Mouse (Mus musculus): ENCODE data around the gene Fank1. TPM values are rescaled to one million over a fixed set of nuclear protein-coding genes. Genes with fewer than 3 reads are reported as not detected.

Fank1 gene
- polyA plus RNA-seq (2012; rRNA removed) = 6.3 and 7.1 TPM in 2 replicates

DNA sequence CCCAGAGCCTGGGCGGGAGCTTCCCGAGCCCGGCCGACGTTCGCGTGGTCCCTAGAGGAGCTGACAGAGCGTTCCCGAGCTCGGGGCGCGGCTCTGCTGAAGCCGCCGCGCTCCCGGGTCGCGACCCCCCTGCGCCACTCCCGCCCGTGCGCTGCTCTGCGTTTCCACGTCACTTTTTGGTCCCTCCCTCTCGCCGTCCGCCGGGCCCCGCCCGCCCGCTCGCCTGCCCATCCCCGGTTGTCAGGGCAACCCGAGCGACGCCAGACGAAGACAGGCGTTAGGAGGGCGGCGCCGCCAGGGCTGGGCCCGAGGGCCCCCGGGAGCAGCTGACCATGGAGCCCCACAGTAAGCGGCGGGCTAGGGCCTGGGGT, at the start of gene Fank1:
Gene Fank1 (plus strand): TSS at position 236 of the 371 bp plus-strand sequence.
- DNase-seq (ENCODE audit: extremely low spot score in 1 of 2, low spot score in 1 of 2) = peak; percentile 59 to 85

- DNase-seq (ENCODE audit: extremely low spot score in 1 of 2, low spot score in 1 of 2) = no peak
Measured at GRCm38 (mm10) chr7:133727027-133727426, 49.6 kb upstream of the Fank1 start.

GRCm38 (mm10) chr7:133729351-133729750, 47.3 kb upstream of the Fank1 start:
- DNase-seq (ENCODE audit: extremely low spot score in 1 of 2, low spot score in 1 of 2) = no peak

DNA sequence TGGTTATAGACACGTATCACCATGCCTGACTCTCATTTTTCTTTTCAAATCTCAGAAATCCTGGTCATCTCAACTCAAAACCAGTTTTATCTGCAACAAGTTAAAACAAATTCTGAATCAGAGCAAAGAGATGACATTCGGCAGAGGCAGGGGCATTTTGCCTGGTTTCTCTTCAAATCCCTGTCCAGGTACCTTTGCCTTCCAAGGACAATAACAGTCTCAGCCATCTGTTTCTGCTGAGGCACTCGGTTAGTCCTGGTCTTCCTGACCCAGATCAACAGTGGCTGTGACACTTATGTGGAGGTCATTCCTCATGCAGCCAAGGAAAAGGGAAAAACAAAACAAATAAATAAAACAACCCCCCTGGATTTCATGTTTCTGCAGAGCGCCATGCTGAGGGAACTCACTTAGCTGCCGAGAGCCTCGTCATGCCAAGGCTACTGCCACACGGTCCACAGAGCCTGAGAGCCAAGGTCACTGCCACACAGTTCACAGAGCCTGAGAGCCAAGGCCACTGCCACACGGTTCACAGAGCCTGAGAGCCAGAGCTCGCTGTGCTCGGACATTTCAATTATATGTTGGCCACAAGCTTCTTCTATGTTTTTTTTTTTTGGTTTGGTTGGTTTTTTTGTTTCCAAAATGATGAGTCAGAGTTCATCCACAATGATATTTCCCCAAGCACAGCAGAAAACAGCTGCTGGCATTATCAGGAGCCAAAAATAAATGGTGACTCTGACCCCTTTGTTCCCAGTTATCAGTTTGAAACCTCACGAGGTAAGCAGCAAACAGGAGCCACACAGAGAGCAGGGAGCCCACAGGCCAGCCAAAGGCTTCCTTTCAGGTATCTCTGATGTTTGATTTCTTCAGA, 46.1 kb upstream of the Fank1 start:
- no peak for DNase-seq (ENCODE audit: extremely low spot score in 1 of 2, low spot score in 1 of 2)

DNA sequence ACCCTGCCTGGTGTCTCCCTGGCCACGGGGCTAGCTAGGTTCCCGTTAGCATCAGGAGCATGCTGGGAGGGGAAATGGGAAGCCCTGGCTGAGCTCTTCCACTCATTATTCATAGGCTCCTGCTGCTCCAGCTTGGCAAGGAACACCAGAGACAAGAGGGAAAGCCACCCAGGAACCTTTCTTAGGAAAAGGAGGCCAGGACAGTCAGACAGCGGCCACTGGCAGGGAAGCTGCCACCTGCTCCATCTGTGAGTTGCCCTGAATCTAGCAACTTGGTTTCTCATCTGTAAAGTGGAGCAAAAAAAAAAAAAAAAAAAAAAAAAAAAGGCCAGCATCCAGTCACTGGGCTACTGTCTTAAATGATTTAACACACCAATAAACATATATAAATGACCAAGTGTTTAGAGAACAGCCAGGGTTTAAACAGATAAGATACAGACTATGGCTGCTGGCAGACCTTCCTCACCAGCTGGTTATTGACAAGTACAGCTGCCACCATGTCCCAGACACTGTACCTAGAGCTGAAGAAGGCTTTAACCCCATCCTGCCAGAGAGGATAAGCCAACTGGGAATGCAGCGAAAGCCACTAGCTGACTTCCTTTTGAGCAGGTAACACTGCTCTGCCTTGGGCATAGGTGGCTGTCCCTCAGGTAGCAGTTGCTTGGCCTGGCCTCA, 44.6 kb upstream of the Fank1 start:
- no peak for DNase-seq (ENCODE audit: extremely low spot score in 1 of 2, low spot score in 1 of 2)

DNA sequence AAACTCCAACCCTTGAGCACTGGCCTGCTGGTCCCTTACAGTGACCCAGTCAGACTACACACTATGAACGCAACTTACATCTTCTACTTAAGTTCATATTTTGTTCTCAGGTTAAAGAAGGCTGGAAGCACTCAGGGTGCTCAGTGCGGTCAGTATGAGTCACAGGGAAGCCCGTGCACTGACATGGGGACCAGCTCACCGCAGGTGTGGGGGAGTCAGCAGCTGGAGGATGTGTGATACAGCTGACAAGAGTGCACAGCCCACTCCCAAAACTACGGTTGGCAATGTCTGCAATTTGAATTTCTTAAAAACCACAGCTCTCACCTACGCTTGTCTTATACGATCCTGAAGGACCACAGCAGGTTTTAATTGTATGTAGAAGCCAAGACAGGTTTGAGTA, 36.1 kb upstream of the Fank1 start:
- no peak for DNase-seq (ENCODE audit: extremely low spot score in 1 of 2, low spot score in 1 of 2)

DNA sequence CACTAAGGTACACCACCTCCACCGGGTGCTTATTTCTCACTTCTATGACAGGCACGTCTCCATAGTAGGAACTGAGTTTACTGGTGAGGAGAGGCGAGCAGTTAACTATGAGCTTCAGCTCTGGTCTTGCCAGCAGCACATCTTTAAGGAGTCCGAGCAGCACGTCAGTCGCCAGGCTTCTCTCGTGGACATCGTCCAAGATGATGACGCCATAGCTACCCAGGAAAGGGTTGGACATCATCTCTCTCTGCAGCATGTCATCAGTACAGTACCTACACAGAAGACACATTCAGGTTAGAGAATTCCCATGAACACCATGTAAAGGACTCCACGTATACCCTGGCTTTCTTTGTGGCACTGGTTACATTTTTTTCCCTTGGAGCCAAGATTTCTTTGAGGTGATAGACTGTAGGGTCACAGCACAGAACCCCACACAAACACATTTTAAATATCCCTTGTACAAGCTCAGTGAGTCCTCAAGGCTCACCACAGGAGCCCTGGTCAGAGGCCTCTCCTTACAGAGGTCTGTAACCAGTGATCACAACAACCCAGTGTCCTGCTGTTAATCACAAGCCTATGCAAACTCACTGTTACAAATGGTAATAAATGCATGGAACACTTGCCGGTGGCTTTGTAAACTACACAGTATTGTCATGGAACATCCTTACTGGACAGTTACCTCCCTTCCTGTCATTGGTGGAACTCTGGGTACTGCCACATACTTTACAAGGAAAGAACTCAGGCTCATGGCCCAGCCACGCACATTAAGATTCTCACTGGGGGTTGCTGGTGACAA, 33.9 kb upstream of the Fank1 start:
- no peak for DNase-seq (ENCODE audit: extremely low spot score in 1 of 2, low spot score in 1 of 2)

GRCm38 (mm10) chr7:133743611-133744010, 33.0 kb upstream of the Fank1 start:
- no peak for DNase-seq (ENCODE audit: extremely low spot score in 1 of 2, low spot score in 1 of 2)

- DNase-seq (ENCODE audit: extremely low spot score in 1 of 2, low spot score in 1 of 2) = no peak
Measured at GRCm38 (mm10) chr7:133744209-133744608, 32.5 kb upstream of the Fank1 start.

DNA sequence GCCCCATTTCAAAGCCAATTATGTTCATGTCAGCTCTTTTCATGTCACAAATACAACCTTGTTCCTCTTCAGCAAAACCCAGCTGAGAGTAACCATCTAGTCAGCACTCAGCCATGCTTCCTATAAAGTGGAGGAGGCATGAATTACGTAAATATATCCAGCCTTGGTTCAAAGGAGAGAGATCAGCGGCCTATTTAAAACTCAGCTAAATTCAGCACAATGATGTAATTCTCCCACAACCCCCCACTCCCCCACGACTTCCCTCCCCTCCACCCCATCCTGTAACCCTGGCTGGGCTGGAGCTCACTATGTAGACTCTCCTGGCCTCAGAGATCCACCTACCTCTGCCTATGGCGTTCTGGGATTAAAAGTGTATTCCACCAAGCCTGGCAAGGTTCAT, 32.0 kb upstream of the Fank1 start:
- no peak for DNase-seq (ENCODE audit: extremely low spot score in 1 of 2, low spot score in 1 of 2)

- DNase-seq (ENCODE audit: extremely low spot score in 1 of 2, low spot score in 1 of 2) = no peak
Measured at GRCm38 (mm10) chr7:133747372-133747771, 29.3 kb upstream of the Fank1 start.

DNA sequence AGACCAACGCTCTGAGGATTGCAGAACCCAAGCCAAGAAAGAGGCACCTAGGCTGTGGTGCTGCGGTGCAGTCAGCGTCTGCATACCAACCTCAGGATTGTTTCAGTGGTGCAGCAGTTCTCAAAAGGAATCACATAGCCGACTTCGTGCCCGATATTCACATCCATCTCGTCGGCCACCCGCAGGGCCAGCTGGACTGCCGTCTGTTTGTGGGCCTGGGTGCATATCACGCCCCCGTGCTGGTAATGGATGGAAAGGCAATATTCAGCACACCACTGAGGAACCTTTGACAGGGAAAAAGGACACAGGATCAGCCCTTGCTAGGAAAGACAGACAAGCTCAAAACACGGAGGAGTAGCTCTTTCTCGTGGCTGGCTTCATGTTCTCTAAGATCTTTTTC, 27.9 kb upstream of the Fank1 start:
- DNase-seq (ENCODE audit: extremely low spot score in 1 of 2, low spot score in 1 of 2) = peak in 1 of 2 experiments; percentile 34

DNA sequence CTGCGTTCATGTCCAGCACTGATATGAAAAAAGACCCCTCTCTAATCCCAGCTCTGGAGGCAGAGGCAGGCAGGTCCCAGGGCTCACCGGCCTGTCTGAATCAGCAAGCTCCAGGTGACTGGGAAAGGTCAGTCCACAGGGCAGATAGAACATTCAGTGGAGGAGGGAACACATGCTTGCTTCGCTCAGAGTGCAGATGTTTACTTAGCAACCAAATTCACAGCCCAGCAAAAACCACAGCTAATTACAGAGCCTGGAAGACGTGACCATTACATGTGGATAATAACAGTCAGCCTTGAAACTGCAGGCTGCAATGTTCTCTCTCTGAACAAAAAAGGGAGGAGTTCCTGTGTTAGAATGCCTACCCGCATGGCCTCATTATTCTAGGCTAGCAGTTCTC, 26.0 kb upstream of the Fank1 start:
- DNase-seq (ENCODE audit: extremely low spot score in 1 of 2, low spot score in 1 of 2) = no peak

DNA sequence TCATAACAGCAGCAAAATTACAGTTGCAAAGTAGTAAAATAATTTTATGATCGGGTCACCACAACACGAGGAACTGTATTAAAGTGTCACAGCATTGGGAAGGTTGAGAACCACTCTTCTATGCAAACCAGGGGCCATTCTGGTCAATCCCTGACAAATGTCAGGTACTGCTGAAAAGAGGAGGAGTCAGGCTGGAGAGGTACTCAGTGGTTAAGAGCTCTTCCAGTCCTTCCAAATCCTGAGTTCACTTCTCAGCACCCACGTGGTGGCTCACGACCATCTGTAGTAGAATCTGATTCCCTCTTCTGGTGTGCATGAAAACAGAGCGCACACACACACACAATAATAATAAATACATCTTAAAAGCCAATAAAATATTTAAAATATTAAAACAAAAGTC, 25.5 kb upstream of the Fank1 start:
- no peak for DNase-seq (ENCODE audit: extremely low spot score in 1 of 2, low spot score in 1 of 2)

- DNase-seq (ENCODE audit: extremely low spot score in 1 of 2, low spot score in 1 of 2) = no peak
Measured at GRCm38 (mm10) chr7:133757961-133758455, 18.7 kb upstream of the Fank1 start.

- no peak for DNase-seq (ENCODE audit: extremely low spot score in 1 of 2, low spot score in 1 of 2)
Measured at GRCm38 (mm10) chr7:133758716-133759115, 17.9 kb upstream of the Fank1 start.

DNA sequence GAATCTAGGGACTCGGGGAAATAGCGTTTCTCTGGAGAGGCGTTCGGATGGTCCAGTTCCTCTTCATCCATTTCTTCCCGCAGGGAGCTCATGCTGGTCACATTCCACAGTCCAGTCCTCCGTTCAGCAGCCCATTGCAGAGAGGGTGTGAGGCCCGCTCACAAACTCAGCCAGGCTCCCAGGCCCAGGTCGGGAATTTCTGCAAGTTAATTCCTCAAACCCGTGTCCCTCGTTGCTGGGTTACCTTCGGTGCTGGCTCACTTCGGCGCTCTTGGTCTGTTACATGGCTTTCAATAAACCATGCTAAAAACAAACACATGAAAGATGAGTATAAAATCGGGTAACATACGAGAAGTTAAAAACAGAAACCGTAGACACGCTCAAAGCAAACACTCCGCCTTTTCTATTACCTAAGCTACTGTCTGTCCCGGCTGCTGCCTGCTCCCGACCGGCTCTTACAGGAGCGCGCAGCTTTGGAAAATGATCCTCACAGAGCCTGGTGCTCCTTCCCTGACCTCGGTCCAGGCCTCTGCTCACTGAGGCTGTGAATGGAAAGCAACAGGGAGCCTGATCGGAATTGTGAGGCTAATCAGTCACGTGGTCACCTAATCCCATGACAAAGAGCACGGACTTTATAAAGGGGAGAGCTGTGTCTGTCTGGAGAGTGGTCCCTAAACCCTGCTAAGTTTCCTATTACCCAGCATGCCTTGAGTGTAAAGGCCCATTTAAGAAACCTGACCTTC, 16.9 kb upstream of the Fank1 start:
- no peak for DNase-seq (ENCODE audit: extremely low spot score in 1 of 2, low spot score in 1 of 2)

- DNase-seq (ENCODE audit: extremely low spot score in 1 of 2, low spot score in 1 of 2) = no peak
Measured at GRCm38 (mm10) chr7:133762696-133763095, 14.0 kb upstream of the Fank1 start.

DNA sequence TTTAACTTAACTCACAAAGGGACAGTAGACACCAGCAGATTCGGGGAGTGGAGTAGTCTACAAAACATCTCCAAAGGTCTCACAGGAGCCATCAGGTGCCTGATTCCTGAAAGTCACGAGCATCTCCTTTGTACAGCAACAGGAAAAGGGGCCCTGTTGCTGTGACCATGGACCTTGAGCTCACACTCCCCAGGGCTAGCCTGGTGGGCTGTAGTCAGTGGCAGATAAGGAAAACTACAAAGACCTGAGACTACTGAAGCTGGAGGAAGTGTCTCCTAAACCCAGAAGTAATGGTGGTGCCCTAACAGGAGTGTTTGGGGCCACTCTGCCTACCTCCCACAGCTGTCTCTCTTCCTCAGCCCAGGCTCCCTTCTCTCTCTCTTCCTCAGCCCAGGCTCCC, 12.2 kb upstream of the Fank1 start:
- DNase-seq (ENCODE audit: extremely low spot score in 1 of 2, low spot score in 1 of 2) = no peak

DNA sequence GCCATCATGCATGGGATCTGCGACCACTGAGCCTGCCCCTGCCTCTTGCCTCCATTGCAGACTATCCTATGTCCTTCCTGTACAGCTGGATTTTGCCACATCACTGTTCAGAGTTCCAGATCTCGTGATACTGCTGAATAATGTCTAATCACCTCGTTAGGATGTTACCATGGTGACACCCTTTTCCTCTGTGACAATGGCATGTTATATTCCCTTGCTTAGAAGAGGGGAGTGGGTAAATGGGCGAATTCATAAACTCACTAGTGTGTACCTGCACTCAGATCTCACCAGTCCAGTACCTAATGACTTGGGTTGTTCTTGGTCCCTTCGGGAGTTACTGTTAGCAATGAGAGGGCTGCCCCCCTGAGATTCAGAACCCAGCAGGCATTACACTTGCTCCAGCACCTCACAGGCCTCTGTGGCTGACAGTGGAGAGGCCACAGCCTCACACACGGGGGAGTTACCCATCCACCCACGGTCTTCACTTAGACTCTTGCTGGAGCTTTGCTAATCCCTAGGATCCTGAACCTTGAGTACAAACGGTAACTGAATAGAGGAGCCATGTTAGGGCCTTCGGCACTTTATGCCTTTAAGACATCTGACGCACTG, 11.3 kb upstream of the Fank1 start:
- no peak for DNase-seq (ENCODE audit: extremely low spot score in 1 of 2, low spot score in 1 of 2)
